Mouse (Mus musculus) small intestine, adult 2 months (tissue): Measurements from ENCODE around the gene Nkx2-1.

Experiments used
- CTCF ChIP-seq: fragments of 200-500 bp; IDR thresholded peaks from 2 replicates; pipeline ENCODE4 v1.5.1; 2012; ENCODE audit warnings: low read depth, mild to moderate bottlenecking, control low read depth, inconsistent platforms, low read length, moderate library complexity, mixed read lengths; ENCODE audit not compliant: insufficient replicate concordance, insufficient read length; ENCODE audit errors: extremely low read depth
- POLR2A ChIP-seq: fragments of 200-500 bp; IDR thresholded peaks from 2 replicates; pipeline ENCODE4 v1.6.1; 2012; ENCODE audit warnings: low read depth, mild to moderate bottlenecking, control low read depth, inconsistent platforms, low read length, moderate library complexity

DNA sequence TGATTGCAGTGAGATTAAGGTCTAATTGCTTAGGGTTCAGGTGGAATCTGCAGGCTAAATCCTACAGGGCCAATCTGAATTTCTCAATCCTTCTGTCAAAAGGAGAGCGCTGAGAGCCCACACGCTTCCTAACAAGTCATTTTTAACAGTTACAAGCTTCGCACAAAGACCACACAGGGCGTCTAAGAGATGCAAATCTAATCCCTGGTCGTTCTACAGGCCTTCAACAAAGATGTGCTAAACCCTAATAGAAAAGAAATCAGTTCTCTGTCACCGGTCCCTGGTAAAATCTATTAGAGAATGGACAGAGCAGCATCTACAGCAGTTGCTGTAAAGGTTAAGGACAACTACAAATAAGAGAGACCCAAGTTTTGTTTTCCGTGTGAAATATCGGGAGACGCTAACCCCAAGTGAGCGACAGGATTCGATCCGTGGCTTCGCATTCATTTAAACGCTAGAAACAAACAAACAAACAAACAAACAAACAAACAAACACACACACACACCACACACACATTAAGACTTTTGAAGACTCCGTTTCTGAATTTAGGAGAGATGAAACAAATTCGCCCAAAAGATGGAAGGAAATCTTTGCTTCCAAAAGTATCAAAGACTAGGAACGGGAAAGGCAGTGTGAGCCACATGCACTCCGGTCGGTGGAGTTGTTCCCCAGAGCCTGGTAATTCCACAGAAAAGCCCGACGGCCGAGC lies 16.2 kb downstream of the Nkx2-1 start:
- TF ChIP-seq POLR2A (no peak), CTCF (no peak)
